Mouse (Mus musculus) natural killer cell, adult 2 months (primary cell): ENCODE results near the gene Zmym3.
A peak's percentile ranks its signal among the peaks of the same experiment; 100 is the strongest.

Experiments
- DNase-seq, 2 experiments: peaks; one replicate each; pipeline ENCODE4 v3.0.0; 2022; ENCODE audit warnings: low spot score in 2 of 2

The Zmym3 gene

DNA sequence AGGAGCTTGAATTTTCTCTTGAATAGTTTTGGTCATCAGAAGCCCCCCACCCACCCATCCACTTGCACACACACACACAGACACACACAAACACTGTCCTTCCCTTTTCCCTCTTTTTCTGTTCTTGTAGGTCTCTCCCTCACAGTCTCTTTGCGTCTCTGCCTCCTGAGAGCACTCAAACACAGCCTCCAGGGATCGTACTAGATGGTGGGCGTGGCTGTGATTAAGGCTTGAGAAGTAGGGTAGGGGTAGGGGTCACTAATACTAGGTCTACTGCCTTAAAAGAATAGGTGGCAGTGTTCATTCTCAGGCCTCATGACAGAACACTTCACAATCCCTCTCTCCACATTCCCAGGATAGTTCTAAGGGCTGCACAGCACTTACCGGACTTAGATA, at the start of gene Zmym3:
TSS of gene Zmym3 (minus strand) at position 150 of the 396 bp plus-strand sequence.
- no peak for DNase-seq

DNA sequence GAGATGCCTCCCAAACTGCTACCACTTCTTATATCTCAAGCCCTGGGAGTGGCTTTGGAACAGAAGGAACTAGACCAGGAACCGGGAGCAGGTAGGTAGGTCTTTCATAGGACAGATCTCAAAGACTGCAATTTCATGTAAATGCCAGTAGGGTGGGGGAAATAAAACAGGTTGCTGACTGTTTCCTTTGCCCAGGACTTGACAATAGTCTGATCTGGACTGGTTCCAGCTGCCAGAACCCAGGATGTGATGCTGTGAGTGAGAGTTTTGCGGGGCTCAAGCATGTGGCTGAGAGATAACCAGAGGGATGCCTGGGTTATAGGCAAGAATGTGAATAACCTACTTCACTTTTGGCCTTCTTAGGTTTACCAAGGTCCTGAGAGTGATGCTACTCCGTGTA, 30.9 kb upstream of the Zmym3 start:
- no peak for DNase-seq

DNA sequence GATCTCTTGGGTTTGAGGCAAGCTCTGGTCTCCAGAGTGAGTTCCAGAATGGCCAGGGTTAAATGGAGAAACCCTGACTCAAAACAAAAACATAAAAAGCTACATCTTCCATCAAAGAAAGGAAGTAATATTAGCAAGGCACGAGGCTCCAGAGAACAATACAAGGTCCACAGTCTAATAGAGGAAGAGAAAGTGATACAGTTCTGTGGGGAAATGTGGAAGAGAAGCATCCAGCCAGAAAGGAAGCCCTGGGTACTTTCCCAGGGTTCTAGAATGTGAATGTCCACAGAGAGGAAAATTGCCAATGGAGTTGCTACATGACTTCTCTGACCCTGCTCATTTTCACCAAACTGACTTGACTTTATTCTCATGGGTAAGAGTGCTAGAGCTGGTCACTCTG, 30.5 kb upstream of the Zmym3 start:
- DNase-seq: no peak

DNA sequence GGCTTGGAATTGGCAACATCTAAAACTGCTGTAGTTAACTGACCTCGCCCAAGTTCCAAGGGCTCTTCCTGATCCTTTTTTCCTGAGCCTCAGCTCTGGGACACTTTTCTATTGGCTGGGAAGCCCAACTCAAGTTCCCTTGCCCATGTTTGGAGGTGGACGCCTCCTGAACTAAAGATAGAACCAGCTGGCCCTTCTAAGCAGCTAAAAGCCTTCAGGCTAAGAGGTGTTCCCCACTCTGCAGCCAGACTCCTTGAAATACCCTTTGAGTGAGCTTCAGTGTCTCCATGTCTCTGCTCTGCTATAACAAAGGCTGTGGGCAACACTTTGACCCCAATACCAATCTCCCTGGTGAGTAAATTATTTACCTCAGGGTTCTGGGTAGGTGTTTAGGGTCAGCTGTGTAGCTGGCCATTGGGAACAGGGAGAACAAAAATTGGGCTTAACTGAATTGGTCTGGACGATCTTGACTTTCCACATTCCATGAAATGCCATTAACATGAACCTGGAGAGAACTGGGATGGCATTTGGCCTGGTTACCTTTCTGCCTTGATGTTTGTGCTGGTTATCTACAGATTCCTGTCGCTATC, 28.3 kb upstream of the Zmym3 start, which contains the start of gene Itgb1bp2:
TSS of gene Itgb1bp2 (plus strand) at position 203 of the 590 bp plus-strand sequence.
- no peak for DNase-seq

- no peak for DNase-seq
Observed at GRCm38 (mm10) chrX:101429976-101430375, 9.3 kb upstream of the Zmym3 start.

GRCm38 (mm10) chrX:101429142-101429949, 8.7 kb upstream of the Zmym3 start, which contains the start of gene Nono:
Nono (plus strand) TSS chrX:101429318.
- peak; percentile 81 to 87 for DNase-seq

GRCm38 (mm10) chrX:101428785-101429141, 8.1 kb upstream of the Zmym3 start:
- DNase-seq: no peak

DNA sequence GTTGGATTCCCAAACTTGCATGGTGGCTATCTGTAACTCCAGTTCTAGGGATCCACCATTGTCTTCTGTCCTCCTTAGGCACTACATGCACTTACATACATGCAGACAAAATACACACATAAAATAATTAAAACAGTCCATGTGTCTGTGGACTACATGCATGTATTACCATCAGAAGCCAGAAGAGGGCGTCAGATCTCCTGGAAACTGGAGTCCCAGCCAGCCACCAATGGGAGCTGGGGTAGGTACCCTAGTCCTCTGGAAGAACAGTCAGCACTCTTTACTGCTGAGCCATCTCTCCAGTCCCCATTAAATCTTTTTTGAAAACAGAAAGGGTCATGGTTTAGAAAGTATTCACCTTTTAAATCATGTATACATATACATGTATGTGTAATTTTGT, 7.1 kb upstream of the Zmym3 start:
- DNase-seq: peak; percentile 34 to 36

DNA sequence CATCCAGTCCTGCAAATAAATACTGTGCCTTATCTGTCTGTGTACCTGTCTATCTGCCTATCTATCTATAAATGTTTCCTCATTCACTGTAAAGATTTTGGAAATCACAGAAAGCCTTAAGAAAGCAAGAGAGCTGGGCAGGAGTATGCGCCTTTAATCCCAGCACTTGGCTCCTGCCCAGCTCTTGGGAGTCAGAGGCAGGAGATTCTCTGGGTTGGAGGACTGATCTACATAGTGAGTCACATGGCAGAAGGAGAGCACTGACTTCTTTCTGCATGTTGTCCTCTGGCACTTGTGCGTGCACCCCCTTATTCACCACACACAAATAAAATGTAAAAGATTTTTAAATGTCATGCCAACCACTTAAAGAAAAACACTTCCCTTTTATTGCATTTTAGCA, 2.8 kb upstream of the Zmym3 start:
- DNase-seq: no peak

- DNase-seq: peak; percentile 63 to 79
Observed at GRCm38 (mm10) chrX:101419725-101420699, 637 bp downstream of the Zmym3 start.

DNA sequence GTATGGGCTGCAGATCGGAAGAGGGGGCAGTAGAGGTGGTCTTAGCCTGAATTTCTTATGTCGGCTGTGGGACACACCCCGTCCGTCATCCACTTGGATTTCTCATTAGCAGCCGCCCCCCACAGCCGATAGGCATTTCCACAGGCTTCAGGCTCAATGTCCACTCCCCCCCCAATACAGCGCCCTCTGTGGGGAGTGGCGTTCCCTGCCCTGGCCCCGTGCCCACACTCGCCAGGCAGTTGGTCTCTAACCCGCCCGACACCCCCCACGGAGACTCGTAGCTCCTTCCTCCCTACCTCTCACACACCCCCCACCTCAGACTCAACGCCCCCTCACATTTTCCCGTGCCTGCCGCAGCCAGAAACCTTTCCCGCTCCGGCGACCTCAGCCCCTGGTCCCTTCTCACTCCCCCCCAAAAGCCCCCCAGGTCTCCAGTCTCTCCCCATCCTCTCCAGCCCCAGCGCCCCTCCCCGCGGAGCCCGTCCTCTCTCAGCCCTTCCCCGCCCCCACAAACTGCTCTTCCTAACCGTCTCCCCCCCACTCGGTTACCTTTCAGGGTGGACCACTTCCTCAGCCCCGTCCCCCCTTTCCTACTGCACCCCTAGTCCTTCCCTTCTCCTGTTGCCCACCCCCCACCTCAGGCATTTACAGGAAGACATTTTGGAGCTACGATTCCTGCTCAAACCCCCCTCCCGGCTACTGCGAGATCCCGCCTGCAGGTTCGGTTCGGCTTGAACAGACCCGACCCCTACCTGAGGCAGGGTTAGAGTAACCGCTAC, 1.5 kb downstream of the Zmym3 start:
- DNase-seq: peak in 1 of 2 experiments; percentile 37

DNA sequence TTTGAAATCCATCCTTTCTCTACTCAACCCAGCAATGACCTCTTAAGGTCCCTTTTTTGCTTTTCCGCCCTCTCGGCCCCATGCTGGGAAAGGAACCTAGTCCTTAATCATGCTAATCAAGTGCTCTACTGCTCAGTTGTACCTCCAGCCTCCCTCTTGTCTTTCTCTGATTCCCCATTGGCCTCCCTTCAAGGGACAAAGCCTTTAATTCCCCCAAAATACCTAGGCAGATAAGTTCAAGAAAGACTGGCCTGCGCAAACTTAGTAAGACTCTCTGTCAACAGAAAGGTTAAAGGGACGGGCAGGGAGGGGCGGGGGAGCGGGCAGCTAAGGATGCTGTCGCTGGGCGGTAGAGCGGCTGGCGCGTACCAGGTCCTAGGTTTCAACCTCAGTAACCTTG, 24.2 kb downstream of the Zmym3 start:
- DNase-seq: no peak

- no peak for DNase-seq
Observed at GRCm38 (mm10) chrX:101394341-101394740, 26.3 kb downstream of the Zmym3 start.

GRCm38 (mm10) chrX:101388866-101389537, 31.6 kb downstream of the Zmym3 start:
- no peak for DNase-seq

DNA sequence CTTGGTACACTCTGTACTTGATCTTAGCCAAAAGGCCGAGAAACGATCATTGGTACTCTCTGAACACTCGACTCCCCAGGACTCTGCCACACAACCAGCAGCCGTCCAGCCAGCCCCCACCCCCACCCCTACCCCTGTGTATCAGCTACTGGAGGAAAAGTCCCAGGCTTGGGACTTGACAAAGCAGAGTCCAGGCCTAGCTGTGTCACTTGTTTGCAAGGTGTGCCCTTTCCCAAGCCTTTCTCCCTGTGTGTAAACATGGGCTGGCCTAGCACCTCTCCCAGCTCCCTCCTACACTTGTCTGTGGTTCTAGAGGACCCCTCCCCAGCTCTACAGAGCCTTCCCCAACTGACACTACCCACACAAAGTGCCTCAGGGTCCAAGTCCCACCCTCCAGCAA, 34.4 kb downstream of the Zmym3 start:
- DNase-seq: no peak

- no peak for DNase-seq
Observed at GRCm38 (mm10) chrX:101384439-101385137, 36.1 kb downstream of the Zmym3 start.

- DNase-seq: no peak
Observed at GRCm38 (mm10) chrX:101383455-101383854, 37.2 kb downstream of the Zmym3 start.

DNA sequence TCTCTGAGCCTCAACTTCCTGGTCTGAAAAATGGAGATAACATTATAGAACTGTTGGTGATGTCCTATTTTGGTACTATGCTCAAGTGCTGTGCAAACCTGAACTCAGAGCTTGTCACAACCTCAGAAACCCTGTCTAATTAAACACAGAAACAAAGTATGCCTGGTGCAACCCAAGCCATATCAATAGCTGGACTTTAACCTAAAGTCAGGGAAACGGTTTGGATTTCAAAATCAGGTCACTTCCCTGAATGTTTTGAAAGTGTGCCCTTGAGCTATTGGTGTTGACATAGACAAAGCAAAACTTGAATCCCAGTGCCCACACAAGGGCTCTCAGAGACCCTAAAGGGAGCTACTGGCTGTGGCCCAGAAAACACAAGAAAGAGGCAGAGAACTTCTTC, 40.9 kb downstream of the Zmym3 start:
- DNase-seq: no peak

DNA sequence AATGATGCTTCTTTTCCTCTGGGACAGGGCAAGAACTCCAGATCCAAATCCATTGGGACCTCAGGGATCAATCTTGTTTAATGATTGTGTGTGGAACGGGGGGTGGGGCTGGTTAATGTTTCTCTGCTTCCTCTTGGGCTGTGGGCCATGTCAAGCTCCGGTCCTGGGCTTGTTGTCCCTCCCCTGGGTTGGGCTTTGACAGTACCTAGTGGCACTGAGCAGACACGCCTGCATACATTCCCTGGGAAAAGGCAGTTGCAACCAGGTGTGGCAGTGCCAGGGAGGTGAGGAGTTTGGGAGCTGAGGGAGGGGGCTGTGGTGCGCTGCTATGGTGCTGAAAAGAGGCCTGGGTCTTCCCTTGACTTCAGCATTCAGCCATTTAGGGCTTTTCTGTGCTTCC, 43.6 kb downstream of the Zmym3 start:
- no peak for DNase-seq
